Mouse (Mus musculus): ENCODE data around the gene Pde4b.

DNA sequence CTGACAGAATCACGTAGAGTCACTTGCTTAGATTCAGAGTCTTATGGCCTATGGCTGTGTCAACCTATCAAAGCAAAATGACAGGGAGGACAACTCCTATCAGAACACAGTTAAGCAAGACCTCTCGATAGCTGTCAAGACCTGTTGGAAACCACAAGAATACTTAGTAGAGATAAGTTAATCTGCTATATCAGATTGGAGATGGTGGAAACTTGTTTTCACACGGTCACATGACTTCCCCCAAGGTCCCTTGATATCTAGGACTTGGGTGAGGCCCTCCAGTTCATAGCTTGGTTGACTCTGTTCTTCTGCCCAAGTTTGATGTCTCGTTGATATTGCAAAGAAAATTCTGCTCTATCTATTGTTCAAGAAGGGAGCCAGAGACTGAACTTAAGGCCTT is 553.6 kb downstream of the Pde4b start:
- TF ChIP-seq POLR2A (IDR thresholded peaks at IDR 0.05; ENCODE audit: borderline replicate concordance, low read depth, low read length) (no peak), CTCF (IDR thresholded peaks at IDR 0.05; ENCODE audit: low read depth, low read length) (no peak)

Measured in bone marrow macrophage, adult 2 months (primary cell).